8 mouse cellular contexts compared by ENCODE assay signal in the genomic region with DNA sequence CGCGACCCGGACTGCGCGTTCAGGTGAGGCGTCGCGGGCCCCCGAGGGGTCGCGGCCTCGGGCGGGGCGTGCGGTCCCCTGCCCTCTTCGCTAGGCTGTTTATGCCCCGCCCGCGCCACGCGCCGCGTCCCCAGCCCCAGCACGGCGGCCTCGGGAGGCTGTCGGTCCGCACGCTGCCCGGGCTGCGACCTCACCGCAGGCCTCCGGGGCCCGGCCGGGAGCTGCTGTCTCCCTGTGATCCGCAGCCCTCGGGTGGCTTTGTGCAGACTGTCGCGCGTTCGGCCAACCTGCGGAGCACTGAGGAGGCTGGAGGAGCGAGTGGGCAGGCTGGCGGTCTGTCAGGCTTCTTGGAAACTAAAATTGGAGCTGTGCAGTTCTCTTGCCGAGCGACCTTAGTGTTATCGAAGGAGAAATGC. TPM values are rescaled to one million over a fixed set of nuclear protein-coding genes. Genes with fewer than 3 reads are reported as not detected.
A peak's percentile ranks its signal among the peaks of the same experiment; 100 is the strongest.
DNase-seq lines count a peak whose midpoint lies in the region; ATAC-seq and TF ChIP-seq lines count a peak whose summit lies in the region.

No protein-coding gene starts in this region.

- H3K4me3 ChIP-seq in E14TG2a.4 (replicated peaks; ENCODE audit: low read length) = peak overlapping the region; percentile 89
- H3K4me3 ChIP-seq in embryonic facial prominence, embryonic 10.5 days = peak overlapping the region; percentile 93
- H3K4me3 ChIP-seq in heart, adult 2 months = peak overlapping the region; percentile 97
- peak overlapping the region; percentile 91 for H3K4me3 ChIP-seq in neural tube, embryonic 13.5 days

- H3K27ac ChIP-seq in embryonic facial prominence, embryonic 10.5 days (replicated peaks) = peak overlapping the region; percentile 96
- peak overlapping the region; percentile 99 for H3K27ac ChIP-seq in heart, adult 2 months
- H3K27ac ChIP-seq in neural tube, embryonic 13.5 days (replicated peaks) = peak overlapping the region; percentile 84

- ATAC-seq in neural tube, embryonic 13.5 days (ENCODE audit: low read depth) = peak; percentile 88

- no peaks in the 10 kb centered on the region for H3K9me3 ChIP-seq in E14TG2a.4 (ENCODE audit: low read length)
- H3K9me3 ChIP-seq in embryonic facial prominence, embryonic 10.5 days = no peaks in the 10 kb centered on the region
- no peaks in the 10 kb centered on the region for H3K9me3 ChIP-seq in neural tube, embryonic 13.5 days

- H3K27me3 ChIP-seq in E14TG2a.4 (ENCODE audit: insufficient read depth, low read length) = peaks cover 19% of the 10 kb centered on the region
- H3K27me3 ChIP-seq in embryonic facial prominence, embryonic 10.5 days (replicated peaks; ENCODE audit: low read depth, poor library complexity, severe bottlenecking) = no peaks in the 10 kb centered on the region
- H3K27me3 ChIP-seq in heart, adult 2 months (ENCODE audit: control insufficient read depth, insufficient read depth, low read length) = no peaks in the 10 kb centered on the region
- no peaks in the 10 kb centered on the region for H3K27me3 ChIP-seq in neural tube, embryonic 13.5 days

- no peak for TF ChIP-seq EP300 in heart, adult 2 months (IDR thresholded peaks at IDR 0.05; ENCODE audit: insufficient read depth, low read depth, low read length)

- no peak for TF ChIP-seq POLR2A in heart, adult 2 months (IDR thresholded peaks at IDR 0.05; ENCODE audit: insufficient read depth, low read depth, low read length)

- DNase-seq in adipocyte (ENCODE audit: low spot score) = peak; percentile 53
- DNase-seq in embryonic facial prominence, embryonic 10.5 days (ENCODE audit: low spot score) = peak; percentile 75
- no peak for DNase-seq in heart, adult 2 months
- DNase-seq in kidney, postnatal 10 days = peak; percentile 78
- peak; percentile 44 to 54 for DNase-seq in lung, adult 18-20 months
- peak; percentile 39 for DNase-seq in urinary bladder, postnatal 25 days (ENCODE audit: low spot score)

- peaks cover 15% of the 10 kb centered on the region for H3K4me1 ChIP-seq in E14TG2a.4 (replicated peaks; ENCODE audit: low read depth, low read length)
- peaks cover 19% of the 10 kb centered on the region for H3K4me1 ChIP-seq in embryonic facial prominence, embryonic 10.5 days
- peaks cover 4% of the 10 kb centered on the region for H3K4me1 ChIP-seq in heart, adult 2 months (ENCODE audit: control insufficient read depth, insufficient read depth, low read length)
- H3K4me1 ChIP-seq in neural tube, embryonic 13.5 days (replicated peaks) = peaks cover 33% of the 10 kb centered on the region

- no peak for TF ChIP-seq CTCF in E14TG2a.4 (conservative IDR thresholded peaks at IDR 0.05; ENCODE audit: low read length)
- TF ChIP-seq CTCF in heart, adult 2 months (IDR thresholded peaks at IDR 0.05) = no peak

- peak overlapping the region; percentile 98 for H3K9ac ChIP-seq in heart, adult 2 months (ENCODE audit: low read depth, low read length)
- H3K9ac ChIP-seq in neural tube, embryonic 13.5 days = peak overlapping the region; percentile 93

- H3K79me2 ChIP-seq in heart, adult 2 months (replicated peaks; ENCODE audit: control insufficient read depth, insufficient read depth, low read length) = peaks cover 3% of the 10 kb centered on the region; the same call in 1 of the 2 replicates

- WGBS in embryonic facial prominence, embryonic 10.5 days = under 1% methylated on average over 47 of the region's 47 CpGs
- WGBS in heart, adult 2 months = under 1% methylated on average over 47 of the region's 47 CpGs
- WGBS in neural tube, embryonic 13.5 days = under 1% methylated on average over 47 of the region's 47 CpGs

- H3K36me3 ChIP-seq in E14TG2a.4 (ENCODE audit: insufficient read depth, low read length) = no peaks in the 10 kb centered on the region
- H3K36me3 ChIP-seq in embryonic facial prominence, embryonic 10.5 days (replicated peaks) = no peaks in the 10 kb centered on the region
- peaks cover 16% of the 10 kb centered on the region for H3K36me3 ChIP-seq in heart, adult 2 months (ENCODE audit: control insufficient read depth, insufficient read depth, low read length)
- H3K36me3 ChIP-seq in neural tube, embryonic 13.5 days = no peaks in the 10 kb centered on the region

- peak overlapping the region; percentile 70 for H3K4me2 ChIP-seq in neural tube, embryonic 13.5 days

- intact Hi-C loops in heart, adult 2 months (cut with DNase I) = loop anchor here (5.0 kb wide), 1 partner anchor 1024 kb away; a partner anchor contains a TSS

RNA-seq across cellular contexts. Expression of a gene that starts 0.4 kb away (rescaled TPM):
- polyA plus RNA-seq in embryonic facial prominence, embryonic 10.5 days (2016; fragmentation: Nextera tagmentation; extraction: Ambion mirVana) = 7.8 and 8.6 TPM in 2 replicates
- total RNA-seq in heart, adult 2 months (2021) = 10 to 100 TPM; 30.4 to 42.9 TPM
- 4.8 and 11.4 TPM in 2 replicates for polyA plus RNA-seq in heart, adult 2 months (2012; rRNA removed)
- polyA plus RNA-seq in neural tube, embryonic 13.5 days (2015; fragmentation: Nextera tagmentation; extraction: Ambion mirVana) = 9.6 and 10.4 TPM in 2 replicates

Comparison
In these comparisons a context has a peak if more than half of its experiments do, and no peak if none do; other contexts are left out.
1. DNase-seq: peak in adipocyte (single experiment), embryonic facial prominence, embryonic 10.5 days (single experiment), kidney, postnatal 10 days (single experiment), lung, adult 18-20 months (2 of 2) and urinary bladder, postnatal 25 days (single experiment); none in heart, adult 2 months (0 of 2).
2. Peak in every context shown above with its lines, with median percentiles within 50 percentile points of each other: H3K4me3 ChIP-seq and H3K27ac ChIP-seq.